Mouse (Mus musculus): ENCODE results near the gene Rpl27a. TPM values are rescaled to one million over a fixed set of nuclear protein-coding genes. Genes with fewer than 3 reads are reported as not detected.
A peak's percentile ranks its signal among the peaks of the same experiment; 100 is the strongest.

Rpl27a gene
- polyA plus RNA-seq (2016; fragmentation: Nextera tagmentation; extraction: Ambion mirVana): 93.5 and 93.7 TPM in 2 replicates

DNA sequence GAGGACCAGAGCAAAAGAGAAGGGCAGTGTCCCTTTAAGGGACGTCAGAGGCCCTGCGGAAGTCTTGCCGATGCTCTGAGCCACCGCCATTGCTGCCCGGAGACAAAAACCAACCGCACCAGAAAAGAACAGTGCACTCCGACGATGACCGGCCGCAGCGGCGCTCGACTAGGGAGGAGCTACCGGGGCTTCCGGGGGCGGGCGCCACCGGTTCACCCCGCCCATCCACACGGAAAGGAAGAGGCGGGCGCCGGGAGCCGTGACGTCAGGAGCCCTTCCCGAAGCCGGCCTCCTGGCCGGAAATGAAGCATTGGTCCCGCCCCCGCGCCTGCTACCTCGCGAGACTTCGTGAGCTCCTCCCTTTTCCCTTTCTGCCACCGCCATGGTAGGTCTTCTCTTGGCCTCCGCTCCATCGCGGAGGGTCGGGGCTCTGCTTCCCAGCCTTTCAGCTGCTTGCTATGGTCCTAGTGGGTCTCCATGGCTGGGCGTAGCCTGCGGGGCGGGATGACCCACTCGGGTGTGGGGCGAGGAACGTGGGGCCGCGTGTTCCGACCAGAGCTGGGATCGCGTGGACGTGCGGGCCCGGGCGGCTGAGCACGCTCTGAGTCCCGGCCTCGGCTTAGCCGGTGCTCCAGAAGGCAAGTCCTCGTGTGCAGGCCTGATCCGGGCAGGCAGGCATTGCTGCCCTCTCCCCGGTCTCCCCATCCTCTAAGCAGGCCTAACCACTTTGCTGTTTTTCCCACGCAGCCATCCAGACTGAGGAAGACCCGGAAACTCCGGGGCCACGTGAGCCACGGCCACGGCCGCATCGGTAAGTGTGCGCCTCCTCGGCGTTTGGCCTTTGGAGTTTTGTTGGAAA lies at the start of gene Rpl27a:
Rpl27a (plus strand) TSS at position 310 of the 859 bp plus-strand sequence.
- H3K4me3 ChIP-seq: peak within 1 kb of the TSS; percentile 96
- H3K27me3 ChIP-seq: no peaks in the 10 kb centered on the region
- peak within 1 kb of the TSS; percentile 98 for H3K9ac ChIP-seq (replicated peaks)
- peaks cover 36% of the 10 kb centered on the region for H3K36me3 ChIP-seq
- ATAC-seq (ENCODE audit: low FRiP score, low read depth): peak; percentile 95
- no peaks in the 10 kb centered on the region for H3K9me3 ChIP-seq
- WGBS: under 1% methylated on average over 71 of the region's 72 CpGs
- H3K27ac ChIP-seq (replicated peaks): peak within 1 kb of the TSS; percentile 96
- peak within 1 kb of the TSS; percentile 96 for H3K4me2 ChIP-seq (replicated peaks)
- peaks cover 25% of the 10 kb centered on the region for H3K4me1 ChIP-seq

DNA sequence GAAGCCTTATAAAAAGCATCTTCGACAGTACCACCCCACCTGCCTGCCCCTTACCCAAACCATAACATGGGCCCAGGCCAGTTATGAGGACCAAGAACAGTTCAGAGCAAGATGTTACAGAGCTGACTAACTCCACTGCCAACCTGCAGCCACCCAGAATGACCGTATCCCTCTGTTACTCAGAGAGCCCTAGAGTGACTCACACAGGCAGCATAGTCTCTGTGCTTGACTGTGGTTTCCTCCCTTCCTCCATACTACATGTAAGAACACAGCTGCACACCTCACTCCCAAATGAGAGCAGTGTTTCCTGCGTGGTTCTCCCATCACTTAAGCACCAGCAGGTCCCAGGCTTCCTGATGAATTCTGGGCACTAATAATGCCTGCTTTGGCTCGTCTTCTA lies 48.2 kb upstream of the Rpl27a start:
- no peak overlapping the region for H3K9ac ChIP-seq (replicated peaks)
- no peak for ATAC-seq (ENCODE audit: low FRiP score, low read depth)
- H3K36me3 ChIP-seq: no peaks in the 10 kb centered on the region
- peaks cover 11% of the 10 kb centered on the region for H3K4me1 ChIP-seq
- H3K27ac ChIP-seq (replicated peaks): no peak overlapping the region
- WGBS: 76% methylated on average over 4 of the region's 4 CpGs
- no peaks in the 10 kb centered on the region for H3K9me3 ChIP-seq
- H3K27me3 ChIP-seq: no peaks in the 10 kb centered on the region
- H3K4me2 ChIP-seq (replicated peaks): no peak overlapping the region
- H3K4me3 ChIP-seq: no peak overlapping the region

DNA sequence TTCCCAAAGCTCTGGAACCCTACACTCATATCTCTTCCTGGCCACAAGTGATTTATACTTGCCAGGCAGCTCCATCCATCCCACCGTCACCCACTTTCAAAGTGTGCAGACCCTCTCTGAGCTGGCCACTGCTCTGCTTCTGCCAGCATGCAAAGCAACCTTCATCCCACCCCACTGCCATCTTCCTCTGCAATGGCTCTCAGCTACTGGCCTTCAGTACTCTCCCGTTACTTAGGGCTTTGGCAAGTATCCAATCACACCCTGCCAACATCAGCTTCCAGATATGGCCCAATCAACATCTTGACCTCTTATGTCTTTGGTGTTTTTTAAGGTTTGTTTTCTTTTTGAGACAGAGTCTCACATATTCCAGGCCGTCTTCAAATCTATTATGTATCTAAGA lies 41.0 kb upstream of the Rpl27a start:
- no peak for ATAC-seq (ENCODE audit: low FRiP score, low read depth)

DNA sequence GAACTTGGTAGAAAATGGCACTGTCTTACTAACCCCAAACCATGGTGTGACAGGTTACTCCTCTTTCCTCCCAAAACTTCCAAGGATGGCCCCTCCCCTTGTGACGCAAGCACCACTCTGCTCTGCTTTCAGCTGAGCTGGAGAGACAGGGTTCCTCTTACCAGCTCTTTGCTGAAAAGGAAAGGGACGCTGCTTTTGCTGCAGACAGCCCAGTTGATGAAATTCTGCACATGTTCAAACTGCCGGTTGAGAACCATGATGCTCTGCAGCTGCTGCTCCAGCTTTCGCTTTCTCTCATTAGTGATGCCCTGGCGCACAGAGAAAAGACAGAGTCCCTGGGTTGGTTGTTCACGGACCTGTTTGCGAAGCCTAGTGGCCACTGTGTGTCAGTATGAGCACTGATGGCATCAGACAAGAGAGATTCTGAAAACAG lies 38.2 kb upstream of the Rpl27a start:
- no peak overlapping the region for H3K27ac ChIP-seq (replicated peaks)
- WGBS: 30% methylated on average over 7 of the region's 7 CpGs
- no peaks in the 10 kb centered on the region for H3K36me3 ChIP-seq
- H3K4me3 ChIP-seq: no peak overlapping the region
- H3K4me2 ChIP-seq (replicated peaks): 0 out of 2 replicates have a peak overlapping the region, but pooled peaks have one; percentile 17
- peaks cover 4% of the 10 kb centered on the region; the same call in 1 of the 2 replicates for H3K27me3 ChIP-seq
- ATAC-seq (ENCODE audit: low FRiP score, low read depth): no peak; the same call in 1 of the 2 replicates
- no peaks in the 10 kb centered on the region for H3K9me3 ChIP-seq
- H3K4me1 ChIP-seq: peaks cover 5% of the 10 kb centered on the region; the same call in 1 of the 2 replicates
- H3K9ac ChIP-seq (replicated peaks): no peak overlapping the region

More for the DNA sequence above, 41.0 kb upstream of the Rpl27a start:
- 90% methylated on average over 3 of the region's 3 CpGs for WGBS
- Histone ChIP-seq H3K4me2 (replicated peaks) (no peak overlapping the region), H3K4me3 (no peak overlapping the region), H3K4me1 (peaks cover 5% of the 10 kb centered on the region; the same call in 1 of the 2 replicates), H3K9ac (replicated peaks) (no peak overlapping the region), H3K27ac (replicated peaks) (no peak overlapping the region), H3K36me3 (no peaks in the 10 kb centered on the region), H3K9me3 (no peaks in the 10 kb centered on the region), H3K27me3 (no peaks in the 10 kb centered on the region)

DNA sequence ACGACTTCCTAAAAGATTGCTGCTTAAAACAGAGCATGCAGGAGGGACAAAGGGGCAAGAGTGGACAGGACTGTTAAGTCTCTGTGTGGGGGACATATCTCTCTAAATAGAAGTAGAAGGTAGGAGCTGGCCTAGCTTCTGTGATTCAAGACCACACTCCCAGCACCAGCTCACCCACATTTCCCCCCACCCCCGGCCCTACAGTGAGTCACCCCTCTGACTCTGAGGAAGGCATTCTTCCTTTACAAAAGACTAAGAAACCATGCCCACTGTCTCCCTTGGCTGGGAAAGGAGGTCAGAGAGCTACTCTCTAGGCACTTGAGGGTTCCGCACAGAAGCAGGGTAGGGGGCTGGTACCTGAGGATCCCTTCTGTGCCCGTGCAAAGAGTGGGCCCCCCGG lies 34.7 kb upstream of the Rpl27a start:
- H3K4me2 ChIP-seq (replicated peaks): no peak overlapping the region
- no peak overlapping the region for H3K9ac ChIP-seq (replicated peaks)
- ATAC-seq (ENCODE audit: low FRiP score, low read depth): no peak
- H3K4me1 ChIP-seq: peaks cover 5% of the 10 kb centered on the region; the same call in 1 of the 2 replicates
- H3K27me3 ChIP-seq: peaks cover 4% of the 10 kb centered on the region; the same call in 1 of the 2 replicates
- no peak overlapping the region for H3K4me3 ChIP-seq
- no peaks in the 10 kb centered on the region for H3K9me3 ChIP-seq
- WGBS: 74% methylated on average over 5 of the region's 5 CpGs
- no peak overlapping the region for H3K27ac ChIP-seq (replicated peaks)
- H3K36me3 ChIP-seq: no peaks in the 10 kb centered on the region

DNA sequence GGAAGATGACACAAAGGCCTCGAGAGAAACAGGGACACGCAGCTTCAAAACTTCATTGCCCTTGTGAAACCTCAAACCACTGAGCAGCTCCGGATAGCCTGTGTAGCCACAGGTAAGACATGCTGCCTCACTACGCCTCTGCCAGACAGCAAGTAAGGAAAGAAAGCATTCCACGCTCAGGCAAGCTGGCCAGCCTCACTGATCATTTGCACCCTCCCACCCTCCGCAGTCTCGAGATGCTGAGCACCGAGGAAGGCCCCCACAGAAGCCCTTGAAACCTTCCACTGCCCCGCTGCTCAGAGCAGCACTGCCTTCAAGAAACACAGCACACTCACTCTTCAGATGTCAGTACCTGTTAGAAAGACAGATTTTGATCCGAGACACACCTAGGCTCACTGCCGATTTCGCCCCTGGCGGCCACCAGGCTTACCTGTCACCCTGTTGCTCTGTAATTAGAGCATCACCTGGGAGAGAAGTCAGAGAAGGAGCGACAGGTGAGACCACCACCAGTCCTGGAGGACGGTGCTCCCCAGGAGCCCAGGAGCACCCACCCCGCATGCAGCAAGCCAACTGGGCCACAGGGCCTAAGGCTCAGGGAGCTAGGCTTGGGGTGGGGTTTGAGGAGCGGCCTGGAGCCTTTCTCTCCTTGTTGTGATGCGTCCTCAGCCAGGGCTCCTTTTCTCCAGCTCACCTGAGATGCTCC lies 26.2 kb upstream of the Rpl27a start:
- 53% methylated on average over 18 of the region's 18 CpGs for WGBS
- H3K4me3 ChIP-seq: peak overlapping the region; percentile 34; the same call in 1 of the 2 replicates
- 0 out of 2 replicates have a peak, but pooled peaks have one; percentile 20 for ATAC-seq (ENCODE audit: low FRiP score, low read depth)
- H3K27ac ChIP-seq (replicated peaks): no peak overlapping the region
- H3K27me3 ChIP-seq: peaks cover 12% of the 10 kb centered on the region
- H3K4me2 ChIP-seq (replicated peaks): peak overlapping the region; percentile 54
- H3K9ac ChIP-seq (replicated peaks): no peak overlapping the region
- H3K4me1 ChIP-seq: peaks cover 17% of the 10 kb centered on the region
- no peaks in the 10 kb centered on the region for H3K9me3 ChIP-seq
- H3K36me3 ChIP-seq: no peaks in the 10 kb centered on the region

DNA sequence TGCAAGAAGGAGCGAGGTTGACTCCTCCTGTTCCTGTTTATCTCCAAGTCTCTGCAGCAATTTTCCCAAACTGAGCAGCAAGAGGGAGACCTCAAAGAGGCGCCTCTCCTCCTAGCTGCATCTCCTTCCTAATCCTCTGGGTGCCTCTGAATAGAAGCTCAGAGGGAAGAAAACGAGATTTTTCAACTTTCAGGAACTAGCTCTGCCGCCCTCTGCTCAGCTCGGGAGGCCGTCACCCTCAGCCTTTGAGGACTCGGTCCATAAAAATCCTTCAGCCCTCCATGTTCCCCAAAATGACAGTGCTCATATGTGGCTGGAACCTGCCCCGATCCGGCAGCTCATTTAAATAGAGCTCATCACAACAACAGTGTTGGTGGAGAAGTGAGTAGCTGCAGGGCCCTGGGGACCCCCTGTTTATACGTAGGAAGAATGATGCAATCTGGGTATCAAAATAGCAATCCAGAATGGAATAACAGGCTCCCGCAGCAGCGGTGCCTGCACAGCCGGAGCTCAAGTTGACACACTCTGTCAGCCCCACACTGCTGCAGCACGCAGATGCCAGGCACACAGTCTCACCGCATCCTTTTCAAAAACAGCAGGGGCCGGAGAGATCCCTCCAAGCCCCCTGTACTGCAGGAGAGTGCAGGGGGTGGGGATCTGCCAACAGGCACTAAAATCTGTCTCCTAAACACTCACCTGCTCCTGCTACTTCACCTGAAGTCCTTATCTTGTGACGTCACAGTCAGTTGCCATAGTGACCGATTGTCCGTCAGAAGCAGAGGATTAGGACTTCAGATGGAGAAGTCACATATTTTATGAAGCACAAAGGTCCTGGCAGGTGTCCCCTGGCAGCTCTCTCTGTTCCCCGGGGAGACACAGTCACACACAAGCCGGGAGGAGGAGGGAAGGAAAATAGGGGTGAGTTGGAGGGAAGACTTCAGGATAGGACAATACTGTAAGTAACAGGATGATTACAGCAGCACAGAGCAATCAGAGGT lies 25.3 kb upstream of the Rpl27a start:
- H3K4me2 ChIP-seq (replicated peaks): peak overlapping the region; percentile 54
- no peaks in the 10 kb centered on the region for H3K9me3 ChIP-seq
- peaks cover 12% of the 10 kb centered on the region for H3K27me3 ChIP-seq
- no peak overlapping the region for H3K27ac ChIP-seq (replicated peaks)
- H3K9ac ChIP-seq (replicated peaks): peak overlapping the region; percentile 37
- ATAC-seq (ENCODE audit: low FRiP score, low read depth): peak; percentile 82
- no peaks in the 10 kb centered on the region for H3K36me3 ChIP-seq
- WGBS: 6% methylated on average over 21 of the region's 21 CpGs
- H3K4me3 ChIP-seq: peak overlapping the region; percentile 34
- H3K4me1 ChIP-seq: peaks cover 17% of the 10 kb centered on the region

DNA sequence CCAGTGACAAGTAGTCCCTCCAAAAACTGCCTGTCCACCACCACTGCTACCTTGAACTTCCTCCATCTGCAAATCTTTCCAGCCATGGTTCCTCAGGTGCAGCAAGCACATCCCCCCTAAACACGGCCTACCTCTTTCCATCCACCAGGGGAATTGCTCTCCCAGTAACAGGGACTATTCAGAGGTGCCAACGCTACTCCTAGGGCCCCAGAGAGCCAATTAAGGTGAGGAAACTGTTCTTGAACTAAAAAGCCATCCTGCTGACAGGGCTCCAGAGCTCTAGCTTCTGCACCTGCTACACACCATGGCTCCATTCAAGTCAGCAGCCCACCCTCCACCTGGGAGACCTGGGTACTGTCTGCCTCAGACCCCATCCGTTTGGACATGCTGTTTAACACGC lies 21.4 kb upstream of the Rpl27a start:
- 0 out of 2 replicates have a peak, but pooled peaks have one; percentile 21 for ATAC-seq (ENCODE audit: low FRiP score, low read depth)
- Histone ChIP-seq H3K9ac (replicated peaks) (no peak overlapping the region), H3K27me3 (peaks cover 8% of the 10 kb centered on the region), H3K9me3 (no peaks in the 10 kb centered on the region), H3K27ac (replicated peaks) (no peak overlapping the region), H3K4me1 (peaks cover 17% of the 10 kb centered on the region), H3K4me3 (no peak overlapping the region), H3K36me3 (no peaks in the 10 kb centered on the region), H3K4me2 (replicated peaks) (no peak overlapping the region)
- 59% methylated on average over 4 of the region's 4 CpGs for WGBS

DNA sequence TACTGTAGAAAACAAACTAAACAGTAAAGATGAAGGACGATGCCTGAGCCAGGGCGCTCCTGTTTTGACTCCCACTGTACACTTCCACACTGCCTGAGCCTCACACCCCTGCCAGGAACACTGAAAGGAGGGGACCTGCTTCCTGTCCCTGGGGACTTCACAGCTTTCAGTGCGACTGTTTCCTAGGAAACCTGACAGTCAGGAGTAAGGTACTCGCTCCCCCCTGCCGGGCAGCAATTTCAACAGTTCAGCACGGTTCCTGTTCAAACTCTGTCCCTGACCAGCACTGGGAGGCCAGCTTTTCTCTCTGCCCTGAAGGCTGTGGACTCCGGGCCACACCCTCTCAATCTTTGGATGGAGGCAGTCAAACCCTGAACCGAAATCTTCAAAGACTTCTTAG lies 11.8 kb upstream of the Rpl27a start:
- peak; percentile 44; the same call in 1 of the 2 replicates for ATAC-seq (ENCODE audit: low FRiP score, low read depth)
- Histone ChIP-seq H3K4me2 (replicated peaks) (peak overlapping the region; percentile 32), H3K4me1 (peaks cover 8% of the 10 kb centered on the region), H3K9ac (replicated peaks) (0 out of 2 replicates have a peak overlapping the region, but pooled peaks have one; percentile 24), H3K27ac (replicated peaks) (0 out of 2 replicates have a peak overlapping the region, but pooled peaks have one; percentile 30), H3K27me3 (0 out of 2 replicates have a peak, but pooled peaks cover 5% of the 10 kb centered on the region), H3K4me3 (no peak overlapping the region), H3K36me3 (no peaks in the 10 kb centered on the region), H3K9me3 (no peaks in the 10 kb centered on the region)
- 4% methylated on average over 8 of the region's 8 CpGs for WGBS

DNA sequence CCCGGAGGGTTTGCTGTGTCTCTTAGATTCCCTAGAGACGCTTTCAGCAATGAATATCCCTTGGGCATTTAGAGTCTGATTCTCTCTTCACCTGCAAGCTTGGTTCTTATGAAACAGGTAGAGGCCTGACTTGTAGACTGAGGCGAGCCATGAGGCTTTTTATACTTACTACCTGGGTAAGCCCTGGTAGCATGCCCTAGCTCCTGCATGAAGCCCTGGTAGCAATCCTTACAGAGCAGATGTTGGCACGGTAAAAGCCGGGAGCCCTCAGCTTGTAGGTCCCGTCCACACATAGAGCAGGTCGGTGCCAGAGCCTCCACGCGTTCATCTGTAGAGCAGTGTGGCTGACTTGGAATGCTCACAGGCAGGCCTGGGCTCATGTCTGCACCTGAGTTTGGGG lies 11.4 kb upstream of the Rpl27a start:
- WGBS: 46% methylated on average over 9 of the region's 9 CpGs
- H3K27me3 ChIP-seq: 0 out of 2 replicates have a peak, but pooled peaks cover 5% of the 10 kb centered on the region
- 0 out of 2 replicates have a peak overlapping the region, but pooled peaks have one; percentile 30 for H3K27ac ChIP-seq (replicated peaks)
- peaks cover 8% of the 10 kb centered on the region for H3K4me1 ChIP-seq
- H3K9ac ChIP-seq (replicated peaks): 0 out of 2 replicates have a peak overlapping the region, but pooled peaks have one; percentile 24
- H3K4me3 ChIP-seq: no peak overlapping the region
- no peaks in the 10 kb centered on the region for H3K9me3 ChIP-seq
- peak overlapping the region; percentile 32 for H3K4me2 ChIP-seq (replicated peaks)
- ATAC-seq (ENCODE audit: low FRiP score, low read depth): no peak
- no peaks in the 10 kb centered on the region for H3K36me3 ChIP-seq

DNA sequence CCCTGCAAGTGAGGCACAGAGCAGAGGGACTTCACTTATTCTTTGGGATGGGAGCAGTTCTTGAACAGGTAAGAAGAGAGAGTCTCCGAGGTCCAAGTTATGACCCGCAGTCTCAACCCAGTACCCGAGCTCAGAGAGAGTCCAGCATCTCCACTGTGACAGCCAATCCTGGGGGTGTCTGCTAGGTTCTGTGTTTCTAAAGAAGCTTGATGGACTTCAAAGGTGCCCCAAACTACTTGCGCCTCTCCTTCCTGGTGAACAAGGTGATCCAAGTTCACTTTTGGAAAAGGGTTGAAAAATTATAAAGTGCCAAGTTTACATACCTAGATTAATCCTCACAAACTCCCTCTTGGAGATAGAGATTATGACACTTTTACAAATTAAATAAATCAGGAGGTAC lies 10.9 kb upstream of the Rpl27a start, which contains the start of gene Trim66:
Trim66 (minus strand) TSS at position 101 of the 400 bp plus-strand sequence.
- H3K9ac ChIP-seq (replicated peaks): 0 out of 2 replicates have a peak within 1 kb of the TSS, but pooled peaks have one; percentile 24

More for the DNA sequence above, 10.9 kb upstream of the Rpl27a start, which contains the start of gene Trim66:
- Histone ChIP-seq H3K36me3 (no peaks in the 10 kb centered on the region), H3K27me3 (0 out of 2 replicates have a peak, but pooled peaks cover 5% of the 10 kb centered on the region), H3K27ac (replicated peaks) (0 out of 2 replicates have a peak within 1 kb of the TSS, but pooled peaks have one; percentile 30), H3K4me3 (no peak within 1 kb of the TSS), H3K4me2 (replicated peaks) (peak within 1 kb of the TSS; percentile 32), H3K4me1 (peaks cover 8% of the 10 kb centered on the region), H3K9me3 (no peaks in the 10 kb centered on the region)
- WGBS: 84% methylated on average over 4 of the region's 4 CpGs
- ATAC-seq (ENCODE audit: low FRiP score, low read depth): no peak

Measured in midbrain, embryonic 12.5 days (tissue).